Mouse (Mus musculus): ENCODE measurements around the gene Mrpl20. TPM values are rescaled to one million over a fixed set of nuclear protein-coding genes. Genes with fewer than 3 reads are reported as not detected.

Gene Mrpl20
- polyA plus RNA-seq, 1 experiment from 2014 or later: 275 TPM

DNA sequence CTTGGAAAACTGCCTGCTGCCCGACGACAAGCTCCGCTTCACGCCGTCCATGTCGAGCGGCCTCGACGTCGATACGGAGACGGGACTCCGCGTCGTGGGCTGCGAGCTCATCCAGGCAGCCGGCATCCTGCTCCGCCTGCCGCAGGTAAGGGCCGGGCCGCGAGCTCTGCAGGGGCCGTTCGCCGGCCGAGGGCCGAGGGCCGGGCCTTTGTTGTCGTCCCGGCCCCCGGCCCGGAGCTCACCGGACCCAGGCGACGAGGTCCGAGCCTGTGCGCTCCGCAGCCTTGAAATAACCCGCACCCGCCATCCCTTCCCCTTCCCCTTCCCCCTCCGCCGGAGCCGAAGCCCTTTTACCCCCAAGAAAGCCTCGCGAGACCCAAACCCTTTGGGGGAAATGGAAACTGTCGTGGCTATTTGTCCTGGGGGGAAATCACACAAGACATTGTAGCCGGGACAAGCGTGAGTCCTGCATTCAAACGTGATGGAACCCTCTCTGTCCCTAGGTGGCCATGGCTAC, 10.0 kb downstream of the Mrpl20 start:
- Histone ChIP-seq H3K4me1 (ENCODE audit: control insufficient read depth, insufficient read depth, low read length) (peaks cover 19% of the 10 kb centered on the region), H3K9me3 (ENCODE audit: control insufficient read depth, low read length) (no peaks in the 10 kb centered on the region), H3K9ac (replicated peaks; ENCODE audit: low read depth, low read length) (peak overlapping the region; percentile 99), H3K27me3 (ENCODE audit: control insufficient read depth, insufficient read depth, low read length) (no peaks in the 10 kb centered on the region), H3K27ac (ENCODE audit: low read depth, low read length) (peak overlapping the region; percentile 89), H3K36me3 (ENCODE audit: control insufficient read depth, insufficient read depth, low read length) (peaks cover 53% of the 10 kb centered on the region), H3K4me2 (ENCODE audit: low read depth, low read length) (peak overlapping the region; percentile 96), H3K4me3 (ENCODE audit: low read depth, low read length) (peak overlapping the region; percentile 99)
- WGBS: under 1% methylated on average over 46 of the region's 49 CpGs
- peak; percentile 49; the same call in 1 of the 2 replicates for ATAC-seq (ENCODE audit: low read depth)

DNA sequence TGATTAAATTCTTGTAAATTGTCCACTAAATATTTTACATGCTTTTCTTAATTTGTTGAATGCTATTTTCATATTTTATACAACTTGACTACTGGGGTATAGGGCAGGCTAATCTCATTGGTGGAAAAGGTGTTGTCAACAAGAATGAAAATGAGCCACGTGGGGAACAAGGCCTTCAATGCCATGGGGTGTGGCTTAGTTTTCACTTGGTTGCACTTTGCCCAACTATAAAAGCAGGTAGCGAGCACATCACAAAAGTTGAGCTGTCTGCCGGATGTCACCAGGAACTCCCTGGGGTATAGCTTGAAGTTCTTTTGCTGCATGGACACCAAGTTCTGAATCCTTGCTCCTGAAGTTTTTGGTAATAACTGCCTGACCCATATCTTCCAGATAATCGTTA, 14.9 kb downstream of the Mrpl20 start:
- H3K4me2 ChIP-seq (ENCODE audit: low read depth, low read length): no peak overlapping the region
- H3K27me3 ChIP-seq (ENCODE audit: control insufficient read depth, insufficient read depth, low read length): no peaks in the 10 kb centered on the region
- H3K4me3 ChIP-seq (ENCODE audit: low read depth, low read length): no peak overlapping the region
- WGBS: 89% methylated on average over 4 of the region's 4 CpGs
- H3K36me3 ChIP-seq (ENCODE audit: control insufficient read depth, insufficient read depth, low read length): peaks cover 73% of the 10 kb centered on the region
- no peak for ATAC-seq (ENCODE audit: low read depth)
- no peak overlapping the region for H3K27ac ChIP-seq (ENCODE audit: low read depth, low read length)
- no peaks in the 10 kb centered on the region for H3K9me3 ChIP-seq (ENCODE audit: control insufficient read depth, low read length)
- H3K4me1 ChIP-seq (ENCODE audit: control insufficient read depth, insufficient read depth, low read length): peaks cover 13% of the 10 kb centered on the region
- no peak overlapping the region for H3K9ac ChIP-seq (replicated peaks; ENCODE audit: low read depth, low read length)

DNA sequence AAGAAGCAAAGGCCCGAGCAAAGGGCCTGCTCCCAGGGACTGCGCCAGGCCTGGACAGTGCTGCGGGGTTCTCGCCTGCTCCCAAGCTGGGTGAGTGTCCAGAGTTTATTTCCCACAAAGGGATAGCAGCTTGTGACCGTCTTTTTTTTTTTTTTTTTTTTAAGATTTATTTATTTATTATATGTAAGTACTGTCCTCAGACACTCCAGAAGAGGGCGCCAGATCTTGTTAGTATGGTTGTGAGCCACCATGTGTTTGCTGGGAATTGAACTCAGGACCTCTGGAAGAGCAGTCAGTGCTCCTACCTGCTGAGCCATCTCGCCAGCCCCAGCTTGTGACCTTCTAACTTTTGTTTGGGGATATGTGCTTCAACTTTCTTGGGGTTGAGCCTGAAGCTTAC, 18.3 kb downstream of the Mrpl20 start:
- Histone ChIP-seq H3K9ac (replicated peaks; ENCODE audit: low read depth, low read length) (no peak overlapping the region), H3K27ac (ENCODE audit: low read depth, low read length) (no peak overlapping the region), H3K4me1 (ENCODE audit: control insufficient read depth, insufficient read depth, low read length) (no peaks in the 10 kb centered on the region), H3K27me3 (ENCODE audit: control insufficient read depth, insufficient read depth, low read length) (no peaks in the 10 kb centered on the region), H3K4me3 (ENCODE audit: low read depth, low read length) (no peak overlapping the region), H3K9me3 (ENCODE audit: control insufficient read depth, low read length) (no peaks in the 10 kb centered on the region), H3K36me3 (ENCODE audit: control insufficient read depth, insufficient read depth, low read length) (peaks cover 88% of the 10 kb centered on the region), H3K4me2 (ENCODE audit: low read depth, low read length) (no peak overlapping the region)
- 78% methylated on average over 7 of the region's 7 CpGs for WGBS
- ATAC-seq (ENCODE audit: low read depth): no peak

DNA sequence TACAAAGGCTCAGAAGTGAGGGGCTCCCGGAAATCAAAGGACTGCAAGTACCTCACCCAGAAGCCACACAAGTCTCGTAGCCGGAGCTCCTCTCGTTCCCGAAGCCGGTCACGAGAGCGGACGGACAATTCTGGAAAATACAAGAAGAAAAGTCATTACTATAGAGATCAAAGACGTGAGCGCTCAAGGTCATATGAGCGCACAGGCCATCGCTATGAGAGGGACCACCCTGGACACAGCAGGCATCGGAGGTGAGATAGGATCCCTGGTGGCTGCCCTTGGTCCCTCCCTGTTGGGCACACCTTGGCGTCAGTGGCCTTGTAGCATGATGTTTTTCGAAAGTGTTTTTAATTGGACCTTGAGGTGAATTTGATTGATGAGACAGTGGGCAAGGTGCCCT, 20.8 kb downstream of the Mrpl20 start:
- no peak for ATAC-seq (ENCODE audit: low read depth)
- Histone ChIP-seq H3K9ac (replicated peaks; ENCODE audit: low read depth, low read length) (no peak overlapping the region), H3K27me3 (ENCODE audit: control insufficient read depth, insufficient read depth, low read length) (no peaks in the 10 kb centered on the region), H3K36me3 (ENCODE audit: control insufficient read depth, insufficient read depth, low read length) (peaks cover 76% of the 10 kb centered on the region), H3K4me1 (ENCODE audit: control insufficient read depth, insufficient read depth, low read length) (no peaks in the 10 kb centered on the region), H3K4me3 (ENCODE audit: low read depth, low read length) (no peak overlapping the region), H3K4me2 (ENCODE audit: low read depth, low read length) (no peak overlapping the region), H3K9me3 (ENCODE audit: control insufficient read depth, low read length) (no peaks in the 10 kb centered on the region), H3K27ac (ENCODE audit: low read depth, low read length) (no peak overlapping the region)
- 98% methylated on average over 16 of the region's 16 CpGs for WGBS

DNA sequence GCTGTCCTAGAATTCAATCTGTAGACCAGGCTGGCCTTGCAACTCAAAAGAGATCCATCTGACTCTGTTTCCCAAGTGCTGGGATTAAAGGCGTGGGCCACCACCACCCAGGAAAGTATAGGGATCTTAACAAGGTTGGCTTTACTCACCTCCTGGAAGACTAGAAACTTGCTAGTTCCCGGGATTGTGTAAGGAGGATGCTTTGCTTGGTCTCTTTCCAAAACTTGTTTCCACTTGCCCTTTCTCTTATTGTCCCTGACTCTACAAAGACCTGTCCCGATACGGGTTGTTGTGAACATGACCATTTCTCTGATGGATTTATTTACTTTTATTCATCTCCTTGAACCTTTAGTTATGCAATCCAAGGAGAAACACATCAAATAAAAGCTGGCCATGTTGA, 27.2 kb downstream of the Mrpl20 start:
- H3K9ac ChIP-seq (replicated peaks; ENCODE audit: low read depth, low read length): no peak overlapping the region
- peaks cover 16% of the 10 kb centered on the region for H3K4me1 ChIP-seq (ENCODE audit: control insufficient read depth, insufficient read depth, low read length)

DNA sequence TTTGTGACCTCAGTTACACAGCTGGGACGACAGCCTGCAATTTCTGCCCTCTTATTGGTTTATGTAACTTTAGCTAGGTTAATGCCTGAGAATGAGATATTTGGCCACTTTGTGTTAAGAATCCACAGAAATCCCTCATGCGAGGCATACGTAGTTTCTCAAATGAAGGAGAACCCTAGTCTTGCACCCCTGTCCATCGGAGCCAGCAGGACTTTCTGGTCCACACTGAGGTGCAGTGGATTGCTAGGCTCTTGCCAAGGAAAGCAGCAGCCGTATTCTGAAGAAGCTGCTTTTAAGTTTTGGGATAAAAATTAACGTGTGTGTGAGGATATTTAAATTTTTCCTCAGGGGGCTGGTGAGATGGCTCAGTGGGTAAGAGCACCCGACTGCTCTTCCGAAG, 27.9 kb downstream of the Mrpl20 start:
- ATAC-seq (ENCODE audit: low read depth): no peak
- Histone ChIP-seq H3K4me3 (ENCODE audit: low read depth, low read length) (peak overlapping the region; percentile 77; the same call in 1 of the 2 replicates), H3K4me1 (ENCODE audit: control insufficient read depth, insufficient read depth, low read length) (peaks cover 16% of the 10 kb centered on the region), H3K27ac (ENCODE audit: low read depth, low read length) (peak overlapping the region; percentile 84; the same call in 1 of the 2 replicates), H3K27me3 (ENCODE audit: control insufficient read depth, insufficient read depth, low read length) (no peaks in the 10 kb centered on the region), H3K9me3 (ENCODE audit: control insufficient read depth, low read length) (no peaks in the 10 kb centered on the region), H3K4me2 (ENCODE audit: low read depth, low read length) (peak overlapping the region; percentile 79), H3K9ac (replicated peaks; ENCODE audit: low read depth, low read length) (no peak overlapping the region), H3K36me3 (ENCODE audit: control insufficient read depth, insufficient read depth, low read length) (0 out of 2 replicates have a peak, but pooled peaks cover 13% of the 10 kb centered on the region)
- 56% methylated on average over 8 of the region's 8 CpGs for WGBS

More for the DNA sequence above, 27.2 kb downstream of the Mrpl20 start:
- Histone ChIP-seq H3K9me3 (ENCODE audit: control insufficient read depth, low read length) (no peaks in the 10 kb centered on the region), H3K27ac (ENCODE audit: low read depth, low read length) (no peak overlapping the region), H3K4me3 (ENCODE audit: low read depth, low read length) (no peak overlapping the region), H3K36me3 (ENCODE audit: control insufficient read depth, insufficient read depth, low read length) (peaks cover 21% of the 10 kb centered on the region), H3K27me3 (ENCODE audit: control insufficient read depth, insufficient read depth, low read length) (no peaks in the 10 kb centered on the region), H3K4me2 (ENCODE audit: low read depth, low read length) (no peak overlapping the region)
- 94% methylated on average over 4 of the region's 4 CpGs for WGBS
- ATAC-seq (ENCODE audit: low read depth): no peak

DNA sequence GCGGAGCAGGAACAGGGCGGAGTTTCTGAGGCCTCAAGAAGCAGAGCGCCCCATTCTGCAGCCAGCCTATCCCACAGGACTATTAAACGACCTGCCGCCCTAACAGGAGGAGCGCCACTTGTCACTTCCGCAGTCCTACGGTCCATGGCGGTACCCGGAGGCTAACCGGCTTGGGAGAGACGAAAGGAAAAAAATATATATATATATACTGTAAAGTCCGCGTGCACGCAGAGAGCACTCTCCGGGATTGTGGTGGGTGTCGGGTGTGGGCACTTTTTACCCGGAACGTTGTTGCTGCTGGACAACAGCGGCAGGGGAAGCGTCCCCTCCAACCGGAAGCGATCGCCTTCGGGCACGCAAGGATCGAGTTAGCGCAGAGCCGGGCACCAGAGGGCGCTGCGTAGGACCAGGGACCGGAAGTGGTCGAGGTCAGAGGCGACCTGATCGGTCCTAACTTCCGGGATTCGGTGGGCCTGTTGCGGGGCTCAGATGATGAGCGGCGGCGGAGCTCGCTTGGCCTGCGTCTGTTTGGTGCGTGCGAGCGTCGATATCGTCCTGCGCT, 28.6 kb downstream of the Mrpl20 start, which contains the start of gene Aurkaip1:
Gene Aurkaip1, plus strand, starts transcription at position 68 of the 562 bp plus-strand sequence.
- WGBS: under 1% methylated on average over 49 of the region's 49 CpGs
- Histone ChIP-seq H3K4me1 (ENCODE audit: control insufficient read depth, insufficient read depth, low read length) (peaks cover 16% of the 10 kb centered on the region), H3K9ac (replicated peaks; ENCODE audit: low read depth, low read length) (peak within 1 kb of the TSS; percentile 65), H3K9me3 (ENCODE audit: control insufficient read depth, low read length) (no peaks in the 10 kb centered on the region), H3K27ac (ENCODE audit: low read depth, low read length) (peak within 1 kb of the TSS; percentile 84), H3K36me3 (ENCODE audit: control insufficient read depth, insufficient read depth, low read length) (0 out of 2 replicates have a peak, but pooled peaks cover 13% of the 10 kb centered on the region), H3K4me2 (ENCODE audit: low read depth, low read length) (peak within 1 kb of the TSS; percentile 79), H3K27me3 (ENCODE audit: control insufficient read depth, insufficient read depth, low read length) (no peaks in the 10 kb centered on the region), H3K4me3 (ENCODE audit: low read depth, low read length) (peak within 1 kb of the TSS; percentile 77)
- ATAC-seq (ENCODE audit: low read depth): peak; percentile 94

DNA sequence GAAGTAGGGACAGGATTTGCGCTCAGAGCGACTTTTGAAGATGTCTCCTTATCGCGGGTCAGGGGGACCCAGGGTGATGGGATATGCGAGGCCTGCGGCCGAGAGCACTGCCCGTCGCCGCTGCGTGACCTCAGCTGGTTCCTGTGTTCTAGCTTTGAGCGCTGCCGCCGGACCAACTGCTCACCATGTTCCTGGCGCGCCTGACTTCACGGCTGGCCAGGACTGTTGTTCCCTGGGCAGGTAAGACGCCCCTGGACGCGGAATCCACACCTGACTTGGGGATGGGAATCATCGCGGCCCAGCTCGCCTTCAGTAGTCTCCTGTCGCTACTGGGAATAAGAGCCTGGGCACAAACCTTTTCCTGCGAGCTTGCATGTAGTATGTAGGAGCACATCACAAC, 29.2 kb downstream of the Mrpl20 start:
- peaks cover 16% of the 10 kb centered on the region for H3K4me1 ChIP-seq (ENCODE audit: control insufficient read depth, insufficient read depth, low read length)
- ATAC-seq (ENCODE audit: low read depth): no peak; the same call in 1 of the 2 replicates
- H3K36me3 ChIP-seq (ENCODE audit: control insufficient read depth, insufficient read depth, low read length): 0 out of 2 replicates have a peak, but pooled peaks cover 8% of the 10 kb centered on the region
- no peaks in the 10 kb centered on the region for H3K27me3 ChIP-seq (ENCODE audit: control insufficient read depth, insufficient read depth, low read length)
- H3K4me3 ChIP-seq (ENCODE audit: low read depth, low read length): peak overlapping the region; percentile 77
- peak overlapping the region; percentile 65 for H3K9ac ChIP-seq (replicated peaks; ENCODE audit: low read depth, low read length)
- H3K27ac ChIP-seq (ENCODE audit: low read depth, low read length): peak overlapping the region; percentile 84
- H3K9me3 ChIP-seq (ENCODE audit: control insufficient read depth, low read length): no peaks in the 10 kb centered on the region
- 1% methylated on average over 25 of the region's 25 CpGs for WGBS
- peak overlapping the region; percentile 79 for H3K4me2 ChIP-seq (ENCODE audit: low read depth, low read length)

DNA sequence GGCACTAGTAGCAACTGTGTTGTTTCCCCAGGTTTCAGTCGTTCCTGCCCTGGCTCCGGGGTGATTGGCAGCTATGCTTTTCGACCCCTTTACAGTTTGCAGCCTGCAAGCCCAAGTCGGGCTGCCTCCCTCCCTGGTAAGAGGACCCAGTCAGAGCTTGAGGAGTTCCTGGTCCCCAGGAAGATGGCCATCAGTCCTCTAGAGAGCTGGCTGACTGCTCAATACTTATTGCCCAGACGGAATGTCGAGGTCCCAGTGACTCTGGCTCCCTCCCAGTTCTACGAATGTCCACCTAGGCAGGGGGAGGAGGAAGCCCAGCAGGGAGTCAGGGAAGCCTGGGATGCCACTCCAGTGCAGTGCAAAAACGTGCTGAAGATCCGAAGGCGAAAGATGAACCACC, 29.6 kb downstream of the Mrpl20 start:
- no peaks in the 10 kb centered on the region for H3K9me3 ChIP-seq (ENCODE audit: control insufficient read depth, low read length)
- no peak overlapping the region for H3K27ac ChIP-seq (ENCODE audit: low read depth, low read length)
- peak overlapping the region; percentile 77 for H3K4me3 ChIP-seq (ENCODE audit: low read depth, low read length)
- 0 out of 2 replicates have a peak, but pooled peaks cover 7% of the 10 kb centered on the region for H3K36me3 ChIP-seq (ENCODE audit: control insufficient read depth, insufficient read depth, low read length)
- H3K9ac ChIP-seq (replicated peaks; ENCODE audit: low read depth, low read length): peak overlapping the region; percentile 65
- ATAC-seq (ENCODE audit: low read depth): no peak
- 52% methylated on average over 10 of the region's 10 CpGs for WGBS
- no peaks in the 10 kb centered on the region for H3K27me3 ChIP-seq (ENCODE audit: control insufficient read depth, insufficient read depth, low read length)
- peak overlapping the region; percentile 79 for H3K4me2 ChIP-seq (ENCODE audit: low read depth, low read length)
- peaks cover 16% of the 10 kb centered on the region for H3K4me1 ChIP-seq (ENCODE audit: control insufficient read depth, insufficient read depth, low read length)

All from neural tube, embryonic 14.5 days (tissue).